Mouse (Mus musculus) C2C12 (cell line): ENCODE measurements around the gene Olfr1386. TPM values are rescaled to one million over a fixed set of nuclear protein-coding genes. Genes with fewer than 3 reads are reported as not detected.
"Not testable (repeated sequence)": the region's sequence is repeated elsewhere in the genome, so short reads cannot be mapped to it uniquely, and the experiment has no call there.

Experiments
- H3K27me3 ChIP-seq: one replicate; pipeline ENCODE4 v1.6.1; 2011; ENCODE audit not compliant: control insufficient read depth, insufficient read depth, insufficient read length
- H3K36me3 ChIP-seq: one replicate; pipeline ENCODE4 v1.6.1; 2011; ENCODE audit not compliant: control insufficient read depth, insufficient read depth
- H3K4me3 ChIP-seq: one replicate; pipeline ENCODE4 v1.5.1; 2011; ENCODE audit warnings: mild to moderate bottlenecking, control low read depth; ENCODE audit not compliant: poor library complexity, insufficient read depth, severe bottlenecking
- H3K79me2 ChIP-seq: one replicate; pipeline ENCODE4 v1.6.1; 2011; ENCODE audit not compliant: control insufficient read depth, insufficient read depth
- H3K79me3 ChIP-seq: one replicate; pipeline ENCODE4 v1.6.1; 2011; ENCODE audit warnings: low read depth, control low read depth
- H3ac ChIP-seq: one replicate; pipeline ENCODE3; 2011; ENCODE audit warnings: low read depth; ENCODE audit not compliant: control insufficient read depth, insufficient read length
- CEBPB ChIP-seq: IDR thresholded peaks from one replicate; pipeline ENCODE4 v1.6.1; 2011; ENCODE audit warnings: low read depth, mild to moderate bottlenecking, control low read depth, moderate library complexity
- CTCF ChIP-seq: IDR thresholded peaks from one replicate; pipeline ENCODE4 v1.5.1; 2011; ENCODE audit not compliant: control insufficient read depth, insufficient read depth, insufficient read length
- FOSL1 ChIP-seq: IDR thresholded peaks from one replicate; pipeline ENCODE4 v1.8.0; 2011; ENCODE audit warnings: mild to moderate bottlenecking, low read length; ENCODE audit not compliant: poor library complexity, insufficient read depth, severe bottlenecking
- MAX ChIP-seq: IDR thresholded peaks from one replicate; pipeline ENCODE4 v1.6.1; 2011; ENCODE audit warnings: mild to moderate bottlenecking, control low read depth
- MYOD1 ChIP-seq: IDR thresholded peaks from one replicate; pipeline ENCODE4 v1.6.1; 2011; ENCODE audit warnings: low read depth; ENCODE audit not compliant: control insufficient read depth, insufficient read length
- MYOG ChIP-seq: IDR thresholded peaks from one replicate; pipeline ENCODE4 v1.6.1; 2011; ENCODE audit not compliant: control insufficient read depth, insufficient read length; ENCODE audit errors: extremely low read depth
- USF1 ChIP-seq: IDR thresholded peaks from one replicate; pipeline ENCODE4 v1.6.1; 2011; ENCODE audit warnings: low read depth, mild to moderate bottlenecking, control low read depth, moderate library complexity
- long read RNA-seq, 2 experiments: library from polyadenylated mRNA; unstranded; transcript quantifications; one replicate each; pipeline ENCODE4 v2.0.0; 2019 to 2020
- polyA plus RNA-seq: library from polyadenylated mRNA; unstranded; fragments of >200 nt; fragmentation: generic; extraction: Trizol; gene quantifications from one replicate; pipeline ENCODE4 v1.2.1, GENCODE M21; 2012; ENCODE audit warnings: missing spikeins

The Olfr1386 gene
- not detected for polyA plus RNA-seq
- long read RNA-seq, experiment 1, result 0 reads
- long read RNA-seq, experiment 2, result 0 reads

- H3K79me2 ChIP-seq, H3K36me3 ChIP-seq, H3ac ChIP-seq, H3K79me3 ChIP-seq, H3K4me3 ChIP-seq, H3K27me3 ChIP-seq: not testable (repeated sequence)
Measured at GRCm38 (mm10) chr11:49464746-49465145, at the start of gene Olfr1386. Olfr1386 (plus strand) TSS chr11:49465046.

GRCm38 (mm10) chr11:49422767-49423166 is 42.1 kb upstream of the Olfr1386 start, which contains the start of gene Olfr1389:
Olfr1389 (plus strand) TSS chr11:49423067.
- H3K79me3 ChIP-seq, result no peaks in the 10 kb centered on the region
- H3K36me3 ChIP-seq, result no peaks in the 10 kb centered on the region
- H3K79me2 ChIP-seq, result no peaks in the 10 kb centered on the region
- H3ac ChIP-seq, result no peak within 1 kb of the TSS
- H3K27me3 ChIP-seq, result no peaks in the 10 kb centered on the region
- TF ChIP-seq CEBPB, result no peak
- no peak for TF ChIP-seq MYOD1
- TF ChIP-seq MAX, result no peak
- no peak for TF ChIP-seq USF1
- no peak for TF ChIP-seq MYOG
- TF ChIP-seq FOSL1, result no peak
- TF ChIP-seq CTCF, result no peak
- H3K4me3 ChIP-seq, result no peak within 1 kb of the TSS

DNA sequence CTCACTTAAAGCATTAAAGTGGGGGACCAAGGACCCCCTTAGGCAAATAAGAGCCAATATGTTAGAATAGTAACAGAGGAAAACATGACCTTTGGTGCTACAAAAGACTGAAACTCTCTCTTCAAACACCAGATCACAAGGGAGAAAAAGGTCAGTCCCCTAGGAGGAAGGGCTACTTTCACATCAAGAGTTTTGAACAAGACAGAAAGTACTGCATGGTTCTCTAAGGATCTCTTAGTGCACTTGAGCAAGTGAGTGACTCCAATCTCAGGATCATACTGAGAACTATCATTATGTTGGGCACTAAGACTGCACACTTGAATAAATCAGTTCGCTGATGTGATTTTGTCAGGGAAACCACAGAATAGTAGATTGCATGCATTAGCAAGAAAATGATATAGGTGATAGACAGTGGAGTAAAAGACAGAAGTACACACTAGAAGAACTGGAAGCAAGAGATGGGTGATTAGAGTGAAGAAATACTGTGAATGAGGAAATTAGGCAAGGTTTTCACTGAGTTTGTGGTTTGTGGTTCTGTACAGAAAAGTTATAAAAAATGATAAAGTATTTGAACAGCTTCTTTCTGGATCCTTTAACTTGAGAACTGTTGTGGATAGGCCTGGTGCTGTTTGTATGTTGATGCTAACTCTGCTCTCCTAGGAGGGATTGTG is 39.5 kb upstream of the Olfr1386 start:
- Histone ChIP-seq H3K79me2 (no peaks in the 10 kb centered on the region), H3K36me3 (no peaks in the 10 kb centered on the region), H3ac (no peak overlapping the region), H3K79me3 (no peaks in the 10 kb centered on the region), H3K4me3 (no peak overlapping the region), H3K27me3 (no peaks in the 10 kb centered on the region)
- no peak for TF ChIP-seq CEBPB
- no peak for TF ChIP-seq CTCF
- TF ChIP-seq MAX, result no peak
- no peak for TF ChIP-seq FOSL1
- no peak for TF ChIP-seq USF1
- TF ChIP-seq MYOD1, result no peak
- TF ChIP-seq MYOG, result no peak

DNA sequence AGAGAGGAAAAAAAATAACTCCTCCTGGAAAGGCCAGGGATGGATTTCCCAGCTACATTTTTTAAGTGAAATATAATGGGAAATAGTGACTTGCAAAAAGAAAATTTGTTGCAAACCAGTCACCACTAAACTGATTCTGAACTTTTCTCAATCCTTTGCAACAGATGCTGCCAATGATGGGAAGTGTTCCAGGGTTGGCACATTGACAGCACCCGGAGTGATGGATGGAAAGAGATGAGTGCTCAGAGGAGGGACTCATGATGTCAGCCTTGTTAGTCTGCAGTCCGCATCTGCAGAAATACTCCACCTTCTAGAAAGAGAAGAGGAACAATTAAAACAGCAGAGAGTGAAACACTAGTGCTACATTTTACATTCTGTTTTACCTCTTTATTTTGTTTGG is 35.2 kb upstream of the Olfr1386 start:
- no peaks in the 10 kb centered on the region for H3K79me2 ChIP-seq
- H3ac ChIP-seq, result no peak overlapping the region
- no peak for TF ChIP-seq MYOG
- TF ChIP-seq FOSL1, result no peak
- TF ChIP-seq MYOD1, result no peak
- TF ChIP-seq CTCF, result no peak
- no peak for TF ChIP-seq MAX
- no peak for TF ChIP-seq USF1
- no peak for TF ChIP-seq CEBPB
- H3K27me3 ChIP-seq, result no peaks in the 10 kb centered on the region
- no peak overlapping the region for H3K4me3 ChIP-seq
- H3K36me3 ChIP-seq, result no peaks in the 10 kb centered on the region
- H3K79me3 ChIP-seq, result no peaks in the 10 kb centered on the region

GRCm38 (mm10) chr11:49436411-49436810 is 28.4 kb upstream of the Olfr1386 start, which contains the start of gene Olfr1388:
Olfr1388 (plus strand) TSS chr11:49436624.
- Histone ChIP-seq H3K4me3 (no peak within 1 kb of the TSS), H3K27me3 (no peaks in the 10 kb centered on the region), H3K79me2 (no peaks in the 10 kb centered on the region), H3K79me3 (no peaks in the 10 kb centered on the region), H3K36me3 (no peaks in the 10 kb centered on the region), H3ac (no peak within 1 kb of the TSS)
- TF ChIP-seq MAX (no peak), CTCF (no peak), MYOD1 (no peak), CEBPB (no peak), USF1 (no peak), FOSL1 (no peak), MYOG (no peak)

GRCm38 (mm10) chr11:49455043-49455442 is 9.8 kb upstream of the Olfr1386 start, which contains the start of gene Olfr1387:
Olfr1387 (plus strand) TSS chr11:49455343.
- H3K79me3 ChIP-seq, result no peaks in the 10 kb centered on the region
- no peak within 1 kb of the TSS for H3K4me3 ChIP-seq
- H3K79me2 ChIP-seq, result no peaks in the 10 kb centered on the region
- H3K27me3 ChIP-seq, result no peaks in the 10 kb centered on the region
- TF ChIP-seq USF1 (no peak), MYOD1 (no peak), MAX (no peak), CTCF (no peak), MYOG (no peak), CEBPB (no peak)
- no peaks in the 10 kb centered on the region for H3K36me3 ChIP-seq
- no peak within 1 kb of the TSS for H3ac ChIP-seq
